Mouse (Mus musculus): ENCODE data around the gene Socs1. TPM values are rescaled to one million over a fixed set of nuclear protein-coding genes. Genes with fewer than 3 reads are reported as not detected.
"Not testable (repeated sequence)": the region's sequence is repeated elsewhere in the genome, so short reads cannot be mapped to it uniquely, and the experiment has no call there.

Socs1 gene
- polyA plus RNA-seq, 1 experiment = 1.9 TPM

GRCm38 (mm10) chr16:10812865-10813371 lies 27.6 kb upstream of the Socs1 start, which contains the start of gene Gm11172:
Gm11172 (plus strand) TSS chr16:10812915.
- no peaks in the 10 kb centered on the region for H3K4me1 ChIP-seq (ENCODE audit: control insufficient read depth, insufficient read depth, low read length)

GRCm38 (mm10) chr16:10810376-10810775 lies 25.0 kb upstream of the Socs1 start:
- Histone ChIP-seq H3K9me3 (replicated peaks; ENCODE audit: control insufficient read depth, insufficient read depth, low read length, poor library complexity, severe bottlenecking) (no peaks in the 10 kb centered on the region), H3K27me3 (ENCODE audit: control insufficient read depth, insufficient read depth, low read length, poor library complexity, severe bottlenecking) (no peaks in the 10 kb centered on the region), H3K27ac (ENCODE audit: insufficient read depth, low read length) (no peak overlapping the region), H3K4me3 (ENCODE audit: low read depth, low read length) (no peak overlapping the region), H3K36me3 (ENCODE audit: control insufficient read depth, insufficient read depth, low read length, poor library complexity, severe bottlenecking) (no peaks in the 10 kb centered on the region), H3K9ac (ENCODE audit: low read depth, poor library complexity, severe bottlenecking) (no peak overlapping the region), H3K4me1 (ENCODE audit: control insufficient read depth, insufficient read depth, low read length) (no peaks in the 10 kb centered on the region)
- TF ChIP-seq EP300 (IDR thresholded peaks at IDR 0.05; ENCODE audit: insufficient read depth, low read depth, low read length) (no peak), POLR2A (IDR thresholded peaks at IDR 0.05; ENCODE audit: insufficient read depth, low read length) (no peak), CTCF (IDR thresholded peaks at IDR 0.05; ENCODE audit: low read depth, low read length) (no peak)

More at GRCm38 (mm10) chr16:10812865-10813371, 27.6 kb upstream of the Socs1 start, which contains the start of gene Gm11172:
- no peak for TF ChIP-seq POLR2A (IDR thresholded peaks at IDR 0.05; ENCODE audit: insufficient read depth, low read length)
- no peak for TF ChIP-seq CTCF (IDR thresholded peaks at IDR 0.05; ENCODE audit: low read depth, low read length)
- no peak for TF ChIP-seq EP300 (IDR thresholded peaks at IDR 0.05; ENCODE audit: insufficient read depth, low read depth, low read length)
- Histone ChIP-seq H3K9ac (ENCODE audit: low read depth, poor library complexity, severe bottlenecking) (no peak within 1 kb of the TSS), H3K9me3 (replicated peaks; ENCODE audit: control insufficient read depth, insufficient read depth, low read length, poor library complexity, severe bottlenecking) (no peaks in the 10 kb centered on the region), H3K36me3 (ENCODE audit: control insufficient read depth, insufficient read depth, low read length, poor library complexity, severe bottlenecking) (no peaks in the 10 kb centered on the region), H3K4me3 (ENCODE audit: low read depth, low read length) (no peak within 1 kb of the TSS), H3K27ac (ENCODE audit: insufficient read depth, low read length) (no peak within 1 kb of the TSS), H3K27me3 (ENCODE audit: control insufficient read depth, insufficient read depth, low read length, poor library complexity, severe bottlenecking) (no peaks in the 10 kb centered on the region)

- Histone ChIP-seq H3K4me3 (ENCODE audit: low read depth, low read length) (no peak within 1 kb of the TSS), H3K27me3 (ENCODE audit: control insufficient read depth, insufficient read depth, low read length, poor library complexity, severe bottlenecking) (no peaks in the 10 kb centered on the region), H3K4me1 (ENCODE audit: control insufficient read depth, insufficient read depth, low read length) (no peaks in the 10 kb centered on the region), H3K9me3 (replicated peaks; ENCODE audit: control insufficient read depth, insufficient read depth, low read length, poor library complexity, severe bottlenecking) (no peaks in the 10 kb centered on the region), H3K9ac (ENCODE audit: low read depth, poor library complexity, severe bottlenecking) (no peak within 1 kb of the TSS), H3K27ac (ENCODE audit: insufficient read depth, low read length) (no peak within 1 kb of the TSS), H3K36me3 (ENCODE audit: control insufficient read depth, insufficient read depth, low read length, poor library complexity, severe bottlenecking) (no peaks in the 10 kb centered on the region)
- no peak for TF ChIP-seq EP300 (IDR thresholded peaks at IDR 0.05; ENCODE audit: insufficient read depth, low read depth, low read length)
These were observed 20.6 kb upstream of the Socs1 start, which contains the start of gene Prm1 for GRCm38 (mm10) chr16:10805789-10806527. Prm1 (minus strand) TSS chr16:10805839.

- not testable (repeated sequence) for H3K4me3 ChIP-seq (ENCODE audit: low read depth, low read length); H3K9ac ChIP-seq (ENCODE audit: low read depth, poor library complexity, severe bottlenecking); H3K9me3 ChIP-seq (replicated peaks; ENCODE audit: control insufficient read depth, insufficient read depth, low read length, poor library complexity, severe bottlenecking); H3K27ac ChIP-seq (ENCODE audit: insufficient read depth, low read length); H3K27me3 ChIP-seq (ENCODE audit: control insufficient read depth, insufficient read depth, low read length, poor library complexity, severe bottlenecking); H3K36me3 ChIP-seq (ENCODE audit: control insufficient read depth, insufficient read depth, low read length, poor library complexity, severe bottlenecking); H3K4me1 ChIP-seq (ENCODE audit: control insufficient read depth, insufficient read depth, low read length)
These were observed 17.1 kb upstream of the Socs1 start for GRCm38 (mm10) chr16:10802420-10802819.

- Histone ChIP-seq H3K27ac (ENCODE audit: insufficient read depth, low read length) (no peak within 1 kb of the TSS), H3K36me3 (ENCODE audit: control insufficient read depth, insufficient read depth, low read length, poor library complexity, severe bottlenecking) (no peaks in the 10 kb centered on the region), H3K4me3 (ENCODE audit: low read depth, low read length) (no peak within 1 kb of the TSS), H3K9ac (ENCODE audit: low read depth, poor library complexity, severe bottlenecking) (no peak within 1 kb of the TSS), H3K4me1 (ENCODE audit: control insufficient read depth, insufficient read depth, low read length) (no peaks in the 10 kb centered on the region), H3K9me3 (replicated peaks; ENCODE audit: control insufficient read depth, insufficient read depth, low read length, poor library complexity, severe bottlenecking) (no peaks in the 10 kb centered on the region), H3K27me3 (ENCODE audit: control insufficient read depth, insufficient read depth, low read length, poor library complexity, severe bottlenecking) (no peaks in the 10 kb centered on the region)
- no peak for TF ChIP-seq POLR2A (IDR thresholded peaks at IDR 0.05; ENCODE audit: insufficient read depth, low read length)
- no peak for TF ChIP-seq EP300 (IDR thresholded peaks at IDR 0.05; ENCODE audit: insufficient read depth, low read depth, low read length)
- TF ChIP-seq CTCF (IDR thresholded peaks at IDR 0.05; ENCODE audit: low read depth, low read length) = no peak
These were observed 10.7 kb upstream of the Socs1 start, which contains the start of gene Prm2 for GRCm38 (mm10) chr16:10796034-10796433. Prm2 (minus strand) TSS chr16:10796134.

GRCm38 (mm10) chr16:10790702-10791101 lies 5.4 kb upstream of the Socs1 start, which contains the start of gene Prm3:
Prm3 (minus strand) TSS chr16:10790914.
- no peak for TF ChIP-seq POLR2A (IDR thresholded peaks at IDR 0.05; ENCODE audit: insufficient read depth, low read length)
- TF ChIP-seq CTCF (IDR thresholded peaks at IDR 0.05; ENCODE audit: low read depth, low read length) = no peak
- TF ChIP-seq EP300 (IDR thresholded peaks at IDR 0.05; ENCODE audit: insufficient read depth, low read depth, low read length) = no peak
- Histone ChIP-seq H3K27ac (ENCODE audit: insufficient read depth, low read length) (no peak within 1 kb of the TSS), H3K27me3 (ENCODE audit: control insufficient read depth, insufficient read depth, low read length, poor library complexity, severe bottlenecking) (no peaks in the 10 kb centered on the region), H3K36me3 (ENCODE audit: control insufficient read depth, insufficient read depth, low read length, poor library complexity, severe bottlenecking) (no peaks in the 10 kb centered on the region), H3K9me3 (replicated peaks; ENCODE audit: control insufficient read depth, insufficient read depth, low read length, poor library complexity, severe bottlenecking) (no peaks in the 10 kb centered on the region), H3K4me1 (ENCODE audit: control insufficient read depth, insufficient read depth, low read length) (peaks cover 1% of the 10 kb centered on the region), H3K9ac (ENCODE audit: low read depth, poor library complexity, severe bottlenecking) (no peak within 1 kb of the TSS), H3K4me3 (ENCODE audit: low read depth, low read length) (no peak within 1 kb of the TSS)

Data from ES-Bruce4 (cell line).